Mouse (Mus musculus) erythroblast, adult 5-6 weeks (primary cell): ENCODE measurements at regions not wholly inside any gene's neighbourhood (a gene's known extent, or its start where the extent isn't known, plus 50 kb on each side); places are given as distances from the start of the nearest gene placed in this dataset.

ENCODE experiments used
- ATAC-seq: replicated peaks from 2 replicates; pipeline ENCODE4 v1.8.0; 2016; ENCODE audit warnings: moderate number of reproducible peaks, mild to moderate bottlenecking, moderate TSS enrichment, inconsistent platforms; ENCODE audit not compliant: poor library complexity, low FRiP score, severe bottlenecking

DNA sequence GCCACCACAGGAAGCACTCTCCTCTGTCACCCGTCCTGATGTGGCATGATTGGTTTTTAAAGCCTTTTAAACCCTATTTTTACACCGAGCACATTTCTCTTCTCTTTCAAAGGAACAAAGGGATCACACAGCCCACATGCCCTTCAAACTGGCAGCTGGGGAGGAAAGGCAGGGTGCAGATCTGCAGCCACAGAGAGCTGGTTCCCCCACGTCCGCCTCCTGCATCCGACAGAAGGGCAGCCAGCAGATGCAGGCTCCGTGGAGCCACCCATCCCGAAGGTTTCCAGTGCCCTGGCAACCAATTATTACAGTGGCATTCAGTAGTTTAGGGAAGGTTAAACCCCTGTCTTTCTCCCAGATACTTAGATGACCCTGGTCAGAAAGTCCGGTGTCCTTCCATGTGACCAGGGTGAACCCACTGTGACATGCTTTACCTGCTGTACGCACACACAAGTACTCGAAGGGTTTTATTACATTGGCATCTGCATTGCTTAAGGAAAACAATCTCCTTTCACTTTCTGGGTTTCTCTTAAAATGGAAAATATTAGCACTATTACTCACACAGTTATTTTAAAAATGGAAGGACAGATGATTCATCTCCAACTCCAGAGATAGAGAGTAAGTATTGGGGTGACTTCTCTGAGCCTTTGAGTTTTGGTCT, 156.7 kb upstream of the Ubl3 start:
- ATAC-seq = no peak

- ATAC-seq = no peak
Observed at GRCm38 (mm10) chr5:148708014-148708741, 155.6 kb upstream of the Ubl3 start.

GRCm38 (mm10) chr5:148707335-148707734, 154.7 kb upstream of the Ubl3 start:
- no peak for ATAC-seq

DNA sequence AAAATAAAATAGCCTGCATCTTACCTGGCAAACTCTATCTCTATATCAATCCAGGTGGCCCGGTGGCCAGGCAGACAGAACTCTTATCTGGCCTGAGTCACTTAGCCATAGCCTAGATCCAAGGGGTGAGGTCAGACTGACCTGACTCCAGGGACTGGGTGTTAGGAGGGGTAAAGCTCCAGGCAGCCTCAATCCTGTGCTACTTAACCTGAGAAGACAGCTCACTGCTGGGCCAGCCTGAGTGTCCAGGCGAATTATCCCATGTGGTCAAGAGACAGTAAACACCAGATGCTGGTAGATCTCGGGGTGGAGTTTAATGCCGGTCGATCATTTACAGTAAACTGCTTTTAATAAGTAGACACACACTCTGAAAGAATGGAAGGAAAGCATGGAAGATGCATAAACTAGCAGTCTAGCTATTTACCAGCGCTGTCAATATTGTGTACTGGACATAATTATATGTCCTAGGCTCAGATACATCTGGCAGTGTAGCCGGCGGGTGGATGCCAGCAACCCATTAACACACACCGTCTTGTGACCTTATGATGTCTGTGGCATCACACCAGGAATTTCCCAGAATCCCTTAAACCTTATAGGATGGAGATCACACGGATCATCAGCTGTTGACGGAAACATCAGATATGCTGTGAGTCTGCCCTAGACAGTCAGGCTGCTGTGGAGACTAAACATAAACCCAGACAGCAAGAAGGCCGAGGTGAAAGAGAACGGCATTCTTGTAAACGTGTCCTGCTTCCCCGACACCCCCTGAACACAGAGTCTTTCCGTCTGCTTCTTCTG, 153.9 kb upstream of the Ubl3 start:
- no peak for ATAC-seq

GRCm38 (mm10) chr5:148704769-148705168, 152.2 kb upstream of the Ubl3 start:
- ATAC-seq = no peak

DNA sequence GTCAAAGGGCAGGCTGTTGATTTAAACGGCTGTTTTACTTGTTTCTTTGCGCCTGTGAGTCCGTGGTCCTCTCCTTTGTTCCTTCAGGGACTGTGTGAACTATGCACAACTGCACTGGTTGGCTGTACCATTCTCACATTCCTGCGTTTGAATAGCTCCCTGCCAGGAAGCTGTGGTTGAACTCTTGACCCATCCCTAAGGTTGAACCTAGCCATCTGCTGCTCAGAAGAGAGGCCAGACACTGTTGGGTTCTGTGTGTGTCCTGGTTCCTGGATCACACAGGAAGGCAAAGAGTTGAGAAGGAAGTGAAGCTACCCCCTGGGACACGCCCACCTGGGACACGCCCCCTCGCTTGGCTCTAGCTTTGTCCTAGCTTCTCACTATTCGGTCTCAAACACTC, 149.3 kb upstream of the Ubl3 start:
- ATAC-seq = no peak

DNA sequence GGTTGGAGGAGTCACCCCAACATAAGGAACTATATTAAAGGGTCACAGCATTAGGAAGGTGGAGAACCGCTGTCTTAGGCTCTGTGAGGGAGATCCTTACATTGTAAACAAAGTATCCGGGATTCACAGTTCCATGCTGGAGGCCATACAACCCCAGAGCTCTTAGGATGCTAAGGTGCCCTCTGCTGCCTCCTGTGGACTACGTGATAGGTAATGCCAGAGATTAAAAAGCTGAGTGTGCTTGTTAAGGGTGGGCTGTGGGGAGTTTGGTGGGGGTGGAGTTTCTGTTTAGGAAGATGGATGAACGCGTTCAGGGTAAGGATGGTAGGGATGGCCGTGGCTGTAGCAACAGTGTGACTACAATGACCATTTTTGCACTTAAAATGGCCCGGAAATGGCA, 148.4 kb upstream of the Ubl3 start:
- no peak for ATAC-seq

DNA sequence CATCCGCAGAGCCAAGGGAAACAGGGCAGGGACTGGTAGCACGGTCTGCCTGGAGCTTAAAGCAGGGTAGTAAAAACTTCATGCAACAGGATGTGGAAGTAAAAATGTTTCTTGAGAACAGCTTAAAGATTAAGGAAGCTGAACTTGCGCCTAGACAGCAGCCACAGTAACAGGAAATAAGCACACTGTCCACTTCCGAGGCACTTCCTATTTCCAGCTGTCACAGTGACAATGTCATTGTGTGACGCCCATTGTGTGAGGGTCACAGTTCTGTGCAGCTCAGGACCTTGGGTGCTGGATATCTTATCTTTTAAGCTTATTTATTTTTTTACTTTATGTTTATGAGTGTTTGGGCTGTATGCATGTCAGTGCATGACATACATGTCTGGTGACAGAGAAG, 147.7 kb upstream of the Ubl3 start:
- no peak for ATAC-seq

DNA sequence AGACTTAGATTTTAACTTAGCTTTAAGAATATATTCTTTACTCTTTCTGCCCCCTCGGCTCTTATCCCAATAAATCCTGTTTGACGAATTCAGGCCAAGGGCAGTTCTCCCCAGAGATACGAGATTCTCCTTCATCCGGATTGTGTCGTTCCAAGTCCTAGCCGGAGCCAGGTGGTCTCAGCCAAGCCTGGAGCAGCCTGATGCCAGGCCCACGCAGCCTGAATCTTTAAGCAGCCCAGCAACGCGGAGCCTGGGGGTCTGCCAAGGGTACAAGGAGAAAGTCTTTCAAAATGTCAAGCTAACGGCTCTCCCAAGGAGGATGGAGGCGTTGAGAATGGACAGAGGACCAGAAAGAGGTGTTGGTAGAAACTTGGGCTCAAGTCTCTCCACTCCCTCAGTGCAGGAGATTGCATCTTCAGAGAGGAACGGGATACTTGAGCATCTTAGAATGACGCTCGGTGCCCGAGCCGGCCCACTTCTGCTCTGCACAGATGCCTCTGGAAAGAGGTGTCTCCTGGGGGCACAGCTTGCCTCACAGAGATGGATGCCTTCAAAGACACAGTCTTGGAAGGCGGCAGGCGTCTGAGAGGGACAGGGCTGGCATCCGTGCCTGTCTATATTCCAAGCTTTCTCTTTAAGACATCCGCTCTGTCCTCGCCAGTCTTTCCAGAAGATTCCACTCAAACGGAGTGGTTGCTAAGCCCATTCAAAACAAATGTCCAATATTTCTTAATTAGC, 145.2 kb upstream of the Ubl3 start:
- ATAC-seq = no peak

DNA sequence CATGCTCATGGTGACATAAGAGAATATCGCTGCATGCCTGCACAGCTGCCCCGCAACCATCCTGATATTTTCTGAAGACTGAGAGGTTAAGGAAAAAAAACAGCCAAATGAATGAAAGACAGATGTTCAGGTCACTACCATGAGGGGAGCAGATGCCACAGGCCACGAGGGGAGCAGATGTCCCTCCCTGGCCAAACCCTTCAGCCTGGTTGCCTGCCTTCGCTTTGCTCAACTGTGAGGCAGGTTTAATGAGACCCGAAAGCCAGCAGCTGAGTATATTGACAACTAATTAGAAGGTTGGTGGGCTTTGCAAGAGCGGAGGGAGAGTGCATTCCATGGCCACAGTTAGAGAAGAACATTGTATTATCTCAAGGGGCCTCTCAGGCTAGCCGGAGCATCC, 141.8 kb upstream of the Ubl3 start:
- no peak for ATAC-seq

- ATAC-seq = no peak
Observed at GRCm38 (mm10) chr5:148691486-148691885, 138.9 kb upstream of the Ubl3 start.

DNA sequence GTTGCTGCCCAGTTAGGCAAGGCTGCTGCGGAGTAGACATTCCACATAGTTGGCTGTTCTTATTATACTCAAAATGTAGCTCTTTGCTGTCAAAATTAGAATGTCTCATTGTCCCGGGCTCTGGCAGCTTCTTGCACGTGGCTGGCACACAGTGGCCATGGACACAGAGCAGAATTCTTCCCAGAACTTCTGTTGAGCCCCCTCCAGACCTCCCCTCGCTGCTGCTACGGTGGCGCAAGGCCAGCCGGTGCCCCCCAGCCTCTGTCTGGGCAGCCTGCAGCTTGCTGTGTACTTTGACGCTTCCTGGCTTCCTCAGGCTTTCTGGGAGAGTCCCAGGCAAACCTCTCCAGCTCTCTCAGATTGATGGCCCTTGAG, 138.2 kb upstream of the Ubl3 start:
- no peak for ATAC-seq

GRCm38 (mm10) chr5:148690158-148690822, 137.7 kb upstream of the Ubl3 start:
- no peak for ATAC-seq

- no peak for ATAC-seq
Observed at GRCm38 (mm10) chr5:148689297-148689696, 136.7 kb upstream of the Ubl3 start.

DNA sequence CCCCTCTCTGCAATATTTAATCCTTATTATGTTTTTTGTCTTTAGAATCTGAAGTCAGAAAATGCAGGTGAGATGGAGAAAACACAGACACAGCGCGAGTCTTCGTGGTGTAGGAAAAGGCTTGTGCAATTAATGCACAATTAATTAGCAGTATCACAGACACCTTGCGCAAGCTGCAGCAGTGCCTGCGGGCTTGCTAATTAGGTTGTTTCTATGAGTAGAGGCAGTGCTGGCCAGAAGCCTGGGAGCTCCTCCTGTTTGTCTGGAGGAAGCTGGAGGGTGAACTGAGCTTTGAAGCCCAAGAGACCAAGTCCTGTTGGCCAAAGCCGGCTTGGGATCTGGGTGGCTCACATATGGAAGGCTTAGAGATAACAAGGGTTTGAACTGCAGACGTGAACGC, 135.9 kb upstream of the Ubl3 start:
- ATAC-seq = no peak

DNA sequence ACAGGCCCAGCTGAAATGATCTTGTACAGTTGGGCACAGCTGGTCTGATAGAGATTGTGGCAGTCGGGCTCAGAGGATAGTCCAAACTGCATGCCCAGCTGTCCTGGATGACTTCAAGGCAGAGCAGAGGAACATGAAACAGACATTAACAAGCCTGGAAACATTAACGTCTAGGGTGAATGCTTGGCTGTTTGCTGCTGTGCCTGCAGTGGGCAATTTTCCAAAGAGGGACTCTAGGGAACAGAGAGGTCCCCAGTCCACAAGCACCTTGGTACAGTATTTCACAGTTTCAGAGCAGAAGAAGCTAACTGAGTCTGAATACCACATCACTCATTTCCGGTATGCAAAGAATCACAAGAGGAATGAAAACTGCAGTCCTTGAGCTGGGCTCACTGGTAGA, 135.2 kb upstream of the Ubl3 start:
- no peak for ATAC-seq

DNA sequence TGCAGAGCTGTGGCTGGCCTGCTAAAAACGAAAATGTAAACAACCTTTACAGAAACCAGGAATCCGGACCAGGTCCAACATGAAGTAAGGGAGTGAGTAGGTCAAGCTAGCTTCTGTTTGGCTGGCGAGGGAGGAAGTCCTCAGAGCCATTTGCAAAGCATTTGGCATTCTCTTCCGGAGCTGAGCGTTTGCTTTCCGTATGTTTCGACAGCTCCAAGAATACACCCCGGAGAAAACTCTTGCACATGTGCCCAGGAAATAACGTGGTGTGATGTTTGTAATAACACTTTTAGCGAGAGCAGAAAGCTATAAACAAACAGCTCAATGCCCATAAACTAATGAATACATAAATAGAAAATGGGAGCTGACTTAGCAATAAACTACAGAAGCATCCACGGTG, 131.6 kb upstream of the Ubl3 start:
- no peak for ATAC-seq

- ATAC-seq = no peak
Observed at GRCm38 (mm10) chr5:148682553-148682952, 130.0 kb upstream of the Ubl3 start.

DNA sequence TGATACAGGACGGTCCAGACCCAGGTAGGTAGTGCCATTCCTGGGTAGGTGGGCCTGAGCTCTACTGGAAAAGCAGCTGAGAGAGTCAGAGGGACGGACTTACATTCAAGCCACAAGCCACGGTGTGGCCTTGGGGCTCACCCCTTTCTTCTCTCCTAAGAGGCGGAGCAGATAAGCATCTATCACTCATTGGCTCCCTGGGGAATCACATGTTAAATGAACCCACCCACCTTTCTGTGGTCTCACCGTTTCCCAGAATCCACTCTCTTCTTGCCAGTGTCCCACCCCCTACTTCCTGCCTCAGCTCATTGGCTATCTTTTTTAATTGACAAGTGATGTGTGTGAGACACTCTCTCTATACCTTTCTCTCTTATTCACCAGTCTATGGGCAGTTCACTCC, 127.8 kb upstream of the Ubl3 start:
- no peak for ATAC-seq

- no peak for ATAC-seq
Observed at GRCm38 (mm10) chr5:148679586-148679985, 127.0 kb upstream of the Ubl3 start.
